Mouse (Mus musculus) forebrain, postnatal 0 days (tissue): ENCODE results near the gene Shisal2a. TPM values are rescaled to one million over a fixed set of nuclear protein-coding genes. Genes with fewer than 3 reads are reported as not detected.

Experiments used
- ATAC-seq: fragments of 200-750 bp; cut with Nextera tagmentation; 2 replicates; pipeline ENCODE4 v1.8.0; 2017; ENCODE audit warnings: mild to moderate bottlenecking, moderate library complexity
- DNase-seq: peaks from one replicate; pipeline ENCODE4 v3.0.0-alpha.2; 2015
- H3K27ac ChIP-seq: fragments of 300-500 bp; sonication (generic); 2 replicates; pipeline ENCODE4 v1.5.1; 2014; ENCODE audit warnings: low read depth, mild to moderate bottlenecking, antibody characterized with exemption, low read length, moderate library complexity, mixed read lengths
- H3K27me3 ChIP-seq: fragments of 300-500 bp; sonication (generic); 2 replicates; pipeline ENCODE4 v1.6.1; 2014; ENCODE audit warnings: mild to moderate bottlenecking, low read length, mixed read lengths; ENCODE audit not compliant: insufficient read depth
- H3K36me3 ChIP-seq: fragments of 300-500 bp; sonication (generic); 2 replicates; pipeline ENCODE4 v1.6.1; 2014; ENCODE audit warnings: mild to moderate bottlenecking, moderate library complexity; ENCODE audit not compliant: insufficient read depth
- H3K4me1 ChIP-seq: fragments of 300-500 bp; sonication (generic); 2 replicates; pipeline ENCODE4 v1.6.1; 2014; ENCODE audit warnings: antibody characterized with exemption; ENCODE audit not compliant: insufficient read depth
- H3K4me2 ChIP-seq: fragments of 300-500 bp; sonication (generic); 2 replicates; pipeline ENCODE4 v1.6.1; 2014; ENCODE audit warnings: low read depth, mild to moderate bottlenecking, moderate library complexity
- H3K4me3 ChIP-seq: fragments of 300-500 bp; sonication (generic); 2 replicates; pipeline ENCODE4 v1.5.1; 2014; ENCODE audit warnings: low read depth, low read length, mixed read lengths
- H3K9ac ChIP-seq: fragments of 300-500 bp; sonication (generic); 2 replicates; pipeline ENCODE4 v1.6.1; 2014; ENCODE audit warnings: mild to moderate bottlenecking
- H3K9me3 ChIP-seq: fragments of 300-500 bp; sonication (generic); 2 replicates; pipeline ENCODE4 v1.6.1; 2016; ENCODE audit warnings: low read length
- CTCF ChIP-seq: sonication (generic); IDR thresholded peaks from 2 replicates; pipeline ENCODE4 v1.5.1; 2016; ENCODE audit warnings: antibody characterized with exemption, control low read depth, low read depth
- WGBS: fragments of 180-500 bp; shearing (Covaris S2); extraction: QIAGEN DNeasy Blood & Tissue Kit; methylation state at CpG from one replicate; pipeline ENCODE4 v1.1.7; 2014; 5-methylcytosine and 5-hydroxymethylcytosine counted together
- polyA plus RNA-seq: library from polyadenylated mRNA; unstranded; fragments of >200 nt; fragmentation: Nextera tagmentation; extraction: Ambion mirVana; gene quantifications from 2 replicates; pipeline ENCODE4 v1.2.1, GENCODE M21; 2015
- total RNA-seq: library from RNA; depleted of rRNA; stranded (reverse); fragments of >200 nt; gene quantifications from 2 replicates; pipeline ENCODE4 v1.2.3, GENCODE M21; 2014

The Shisal2a gene
- total and polyA plus RNA-seq, 2 experiments from 2014 or later = 1.9 to 4.9 TPM

DNA sequence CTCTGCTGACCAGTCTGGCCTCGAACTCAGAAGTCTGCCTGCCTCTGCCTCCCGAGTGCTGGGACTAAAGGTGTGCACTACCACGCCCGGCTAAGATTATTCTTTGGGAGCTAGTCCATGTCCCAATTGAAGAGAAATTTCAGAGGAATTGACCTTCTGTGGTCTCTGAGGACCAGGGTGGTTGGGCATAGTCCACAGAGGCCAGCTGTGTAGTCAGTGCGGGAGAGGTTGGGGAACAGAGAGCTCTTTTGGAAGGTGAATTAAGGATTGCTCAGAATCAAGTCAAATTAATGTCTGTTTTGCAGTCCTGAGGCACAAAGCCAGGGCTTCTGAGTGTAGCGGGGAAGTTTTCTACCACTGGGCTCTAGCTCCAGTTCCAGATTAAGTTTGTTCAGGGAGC is 53.3 kb downstream of the Shisal2a start:
- no peak for TF ChIP-seq CTCF
- peaks cover 9% of the 10 kb centered on the region for H3K36me3 ChIP-seq
- H3K4me1 ChIP-seq = 0 out of 2 replicates have a peak, but pooled peaks cover 8% of the 10 kb centered on the region
- no peak for ATAC-seq
- H3K9me3 ChIP-seq = no peaks in the 10 kb centered on the region
- H3K9ac ChIP-seq = no peak overlapping the region
- no peak overlapping the region for H3K4me3 ChIP-seq
- 97% methylated on average over 6 of the region's 6 CpGs for WGBS
- no peaks in the 10 kb centered on the region for H3K27me3 ChIP-seq
- no peak for DNase-seq
- no peak overlapping the region for H3K27ac ChIP-seq
- H3K4me2 ChIP-seq = no peak overlapping the region

- Histone ChIP-seq H3K9ac (peak within 1 kb of the TSS; percentile 84), H3K4me2 (peak within 1 kb of the TSS; percentile 61), H3K27me3 (no peaks in the 10 kb centered on the region), H3K36me3 (no peaks in the 10 kb centered on the region; the same call in 1 of the 2 replicates), H3K4me1 (0 out of 2 replicates have a peak, but pooled peaks cover 8% of the 10 kb centered on the region), H3K27ac (peak within 1 kb of the TSS; percentile 98), H3K4me3 (peak within 1 kb of the TSS; percentile 82), H3K9me3 (no peaks in the 10 kb centered on the region)
- DNase-seq (peak; percentile 99), ATAC-seq (peak; percentile 96)
- WGBS = 1% methylated on average over 45 of the region's 45 CpGs
- peak; percentile 2; the same call in 1 of the 2 replicates for TF ChIP-seq CTCF
Observed at GRCm38 (mm10) chr4:108327730-108328484, 55.2 kb downstream of the Shisal2a start, which contains the start of gene Coa7. Coa7 (plus strand) TSS chr4:108328140.

- Histone ChIP-seq H3K4me3 (peak overlapping the region; percentile 82), H3K27ac (peak overlapping the region; percentile 98), H3K9ac (peak overlapping the region; percentile 84), H3K9me3 (no peaks in the 10 kb centered on the region), H3K4me2 (peak overlapping the region; percentile 61), H3K36me3 (no peaks in the 10 kb centered on the region; the same call in 1 of the 2 replicates), H3K27me3 (no peaks in the 10 kb centered on the region), H3K4me1 (0 out of 2 replicates have a peak, but pooled peaks cover 8% of the 10 kb centered on the region)
- peak; percentile 64 for TF ChIP-seq CTCF
- ATAC-seq (peak; percentile 47), DNase-seq (peak; percentile 73)
- WGBS = 34% methylated on average over 6 of the region's 6 CpGs
Observed at GRCm38 (mm10) chr4:108327071-108327579, 56.0 kb downstream of the Shisal2a start.

DNA sequence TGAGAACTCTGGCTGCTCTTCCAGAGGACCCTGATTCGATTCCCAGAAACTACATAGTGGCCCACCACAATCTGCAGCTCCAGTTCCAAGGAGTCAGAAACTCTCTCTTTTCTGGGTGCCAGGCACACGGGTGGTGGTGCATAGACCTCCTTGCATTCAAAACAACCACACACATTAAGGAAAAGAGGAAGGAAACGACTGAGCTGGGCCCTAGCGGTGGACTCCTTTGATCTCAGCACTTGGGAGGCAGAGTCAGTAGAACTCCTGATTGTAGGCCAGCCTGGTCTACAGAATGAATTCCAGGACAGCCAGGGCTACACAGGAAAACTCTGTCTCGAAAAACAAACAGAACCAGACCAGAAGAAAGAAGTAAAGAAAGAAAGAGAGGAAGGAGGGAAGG is 59.6 kb downstream of the Shisal2a start:
- H3K27me3 ChIP-seq = no peaks in the 10 kb centered on the region
- H3K4me2 ChIP-seq = no peak overlapping the region
- H3K36me3 ChIP-seq = no peaks in the 10 kb centered on the region
- H3K4me3 ChIP-seq = no peak overlapping the region
- 67% methylated on average over 5 of the region's 5 CpGs for WGBS
- no peak overlapping the region for H3K9ac ChIP-seq
- TF ChIP-seq CTCF = no peak
- H3K9me3 ChIP-seq = no peaks in the 10 kb centered on the region
- ATAC-seq (no peak), DNase-seq (no peak)
- 0 out of 2 replicates have a peak, but pooled peaks cover 7% of the 10 kb centered on the region for H3K4me1 ChIP-seq
- no peak overlapping the region for H3K27ac ChIP-seq

DNA sequence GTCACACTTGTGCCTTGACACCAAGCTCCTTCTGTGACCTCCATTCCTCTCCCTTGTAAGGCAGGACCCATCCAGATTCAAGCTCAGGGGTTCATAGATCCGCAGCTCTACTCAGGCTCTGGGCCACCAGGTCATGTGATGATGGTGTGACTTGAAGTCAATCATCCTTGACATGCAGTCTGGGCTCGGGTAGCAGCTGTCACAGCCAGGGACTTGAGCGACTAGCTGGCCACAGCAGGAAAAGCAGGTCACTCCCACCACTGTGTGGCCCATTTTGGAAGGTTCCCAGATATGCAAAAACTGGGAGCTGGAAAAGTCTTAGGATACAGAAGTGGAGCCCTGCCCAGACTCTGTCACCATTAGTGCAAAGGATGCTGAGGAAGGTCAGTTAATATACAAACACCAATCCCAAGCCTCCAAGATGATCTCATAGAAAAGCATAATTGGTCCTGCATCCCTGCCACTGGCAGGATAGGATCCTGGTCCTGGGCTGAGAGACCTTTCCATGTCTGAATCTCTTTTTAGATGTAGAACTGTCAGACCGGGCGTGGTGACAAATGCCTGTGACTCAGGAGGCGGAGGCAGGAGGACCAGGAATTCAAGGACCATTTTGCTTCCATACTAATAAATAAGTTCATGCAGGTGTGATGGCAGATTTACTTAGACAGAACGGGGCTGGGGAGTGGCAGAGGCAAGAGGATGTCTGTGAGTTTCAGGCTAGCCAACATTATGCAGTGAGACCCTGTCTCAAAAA is 62.3 kb downstream of the Shisal2a start:
- Histone ChIP-seq H3K9me3 (no peaks in the 10 kb centered on the region), H3K4me3 (no peak overlapping the region), H3K4me1 (no peaks in the 10 kb centered on the region), H3K27ac (no peak overlapping the region), H3K9ac (no peak overlapping the region), H3K27me3 (no peaks in the 10 kb centered on the region), H3K4me2 (no peak overlapping the region), H3K36me3 (no peaks in the 10 kb centered on the region)
- peak; percentile 25 for DNase-seq
- TF ChIP-seq CTCF = no peak
- ATAC-seq = peak; percentile 47
- 73% methylated on average over 7 of the region's 7 CpGs for WGBS

DNA sequence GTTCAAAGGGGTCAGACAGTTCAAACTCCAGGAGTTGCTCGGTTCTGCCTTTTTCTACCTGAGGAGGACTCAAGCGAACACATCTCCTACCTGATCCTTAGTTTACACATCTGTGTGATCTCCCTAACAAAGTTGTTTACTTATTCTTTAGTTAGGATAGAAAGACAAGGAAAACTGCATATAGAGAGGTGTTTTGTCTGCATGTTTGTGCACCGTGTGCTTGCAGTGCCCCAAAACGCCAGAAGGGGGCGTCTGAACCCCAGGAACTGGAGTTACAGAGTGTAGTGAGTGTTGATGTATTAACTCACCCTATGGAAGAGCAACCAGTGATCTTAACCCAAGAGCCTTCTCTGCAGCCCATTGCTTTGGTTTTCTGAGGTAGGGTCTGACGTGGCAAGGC is 63.4 kb downstream of the Shisal2a start:
- DNase-seq (no peak), ATAC-seq (no peak)
- no peak overlapping the region for H3K4me2 ChIP-seq
- no peaks in the 10 kb centered on the region for H3K36me3 ChIP-seq
- H3K27ac ChIP-seq = no peak overlapping the region
- no peaks in the 10 kb centered on the region for H3K9me3 ChIP-seq
- H3K4me1 ChIP-seq = no peaks in the 10 kb centered on the region
- no peak overlapping the region for H3K4me3 ChIP-seq
- peak; percentile 37 for TF ChIP-seq CTCF
- WGBS = 74% methylated on average over 6 of the region's 6 CpGs
- no peak overlapping the region for H3K9ac ChIP-seq
- H3K27me3 ChIP-seq = no peaks in the 10 kb centered on the region
